27 mouse cellular contexts compared by ENCODE assay signal in genomic region chr15:100654271-100654670, GRCm38 (mm10). TPM values are rescaled to one million over a fixed set of nuclear protein-coding genes. Genes with fewer than 3 reads are reported as not detected.
"Had no signal": no experiment of that assay in that cellular context is flagged by ENCODE, and none has a peak within 500 bp of the region (broad histone marks: within the 10 kb centered on the region; RNA-seq: fewer than 3 reads in every experiment).

No protein-coding gene starts in this region.

- H3K9ac ChIP-seq: embryonic facial prominence, embryonic 12.5 days; embryonic facial prominence, embryonic 13.5 days; embryonic facial prominence, embryonic 15.5 days; forebrain, embryonic 12.5 days; forebrain, embryonic 13.5 days; forebrain, embryonic 15.5 days; forebrain, postnatal 0 days had no signal

- ATAC-seq: forebrain, embryonic 13.5 days; forebrain, embryonic 14.5 days; forebrain, embryonic 15.5 days; forebrain, embryonic 16.5 days; forebrain, postnatal 0 days had no signal

- H3K4me2 ChIP-seq: embryonic facial prominence, embryonic 12.5 days; embryonic facial prominence, embryonic 13.5 days; embryonic facial prominence, embryonic 15.5 days; forebrain, embryonic 12.5 days; forebrain, embryonic 13.5 days; forebrain, embryonic 15.5 days had no signal

- H3K27ac ChIP-seq: embryonic facial prominence, embryonic 10.5 days; embryonic facial prominence, embryonic 12.5 days; embryonic facial prominence, embryonic 13.5 days; embryonic facial prominence, embryonic 15.5 days; forebrain, embryonic 10.5 days; forebrain, embryonic 12.5 days; forebrain, embryonic 13.5 days; forebrain, embryonic 15.5 days; gastrocnemius, adult 2 months; heart, adult 2 months had no signal

- DNase-seq: cerebellum, adult 9-10 months; cerebellum, adult 9-11 months; cerebellum, postnatal 10 days; cerebellum, postnatal 14 days; cerebellum, postnatal 25 days; cerebellum, postnatal 36 days; embryo, embryonic 11 days; forebrain, postnatal 0 days; gastrocnemius, adult 2 months; gastrocnemius, postnatal 10 days; gastrocnemius, postnatal 14 days; gastrocnemius, postnatal 25 days; gastrocnemius, postnatal 36 days; heart, adult 11 months; heart, adult 18-20 months; heart, adult 2 months had no signal

- H3K27me3 ChIP-seq: embryonic facial prominence, embryonic 13.5 days; embryonic facial prominence, embryonic 15.5 days; forebrain, embryonic 12.5 days; forebrain, embryonic 13.5 days; forebrain, embryonic 15.5 days had no signal

- H3K4me1 ChIP-seq: embryonic facial prominence, embryonic 12.5 days; embryonic facial prominence, embryonic 13.5 days; embryonic facial prominence, embryonic 15.5 days; forebrain, embryonic 10.5 days; forebrain, embryonic 12.5 days; forebrain, embryonic 13.5 days; forebrain, embryonic 15.5 days had no signal

- H3K4me3 ChIP-seq: embryonic facial prominence, embryonic 10.5 days; embryonic facial prominence, embryonic 12.5 days; embryonic facial prominence, embryonic 13.5 days; embryonic facial prominence, embryonic 15.5 days; erythroblast, embryonic 14.5 days; forebrain, embryonic 10.5 days; forebrain, embryonic 12.5 days; forebrain, embryonic 13.5 days; forebrain, embryonic 15.5 days; gastrocnemius, adult 2 months; heart, adult 2 months had no signal

- H3K9me3 ChIP-seq: embryonic facial prominence, embryonic 10.5 days; embryonic facial prominence, embryonic 12.5 days; embryonic facial prominence, embryonic 13.5 days; embryonic facial prominence, embryonic 15.5 days; forebrain, embryonic 10.5 days; forebrain, embryonic 12.5 days; forebrain, embryonic 13.5 days; forebrain, embryonic 15.5 days had no signal

- H3K36me3 ChIP-seq: embryonic facial prominence, embryonic 10.5 days; embryonic facial prominence, embryonic 12.5 days; embryonic facial prominence, embryonic 13.5 days; embryonic facial prominence, embryonic 15.5 days; forebrain, embryonic 10.5 days; forebrain, embryonic 12.5 days; forebrain, embryonic 15.5 days had no signal

RNA-seq across cellular contexts. Expression of gene Cela1, which starts 33.5 kb away (rescaled TPM):
- total RNA-seq: gastrocnemius, adult 2 months; gastrocnemius, postnatal 14 days; gastrocnemius, postnatal 25 days; gastrocnemius, postnatal 36 days had no signal
- polyA plus RNA-seq: forebrain, embryonic 12.5 days had no signal
